Mouse (Mus musculus): ENCODE measurements at regions not wholly inside any gene's neighbourhood (a gene's known extent, or its start where the extent isn't known, plus 50 kb on each side); places are given as distances from the start of the nearest gene placed in this dataset.

DNA sequence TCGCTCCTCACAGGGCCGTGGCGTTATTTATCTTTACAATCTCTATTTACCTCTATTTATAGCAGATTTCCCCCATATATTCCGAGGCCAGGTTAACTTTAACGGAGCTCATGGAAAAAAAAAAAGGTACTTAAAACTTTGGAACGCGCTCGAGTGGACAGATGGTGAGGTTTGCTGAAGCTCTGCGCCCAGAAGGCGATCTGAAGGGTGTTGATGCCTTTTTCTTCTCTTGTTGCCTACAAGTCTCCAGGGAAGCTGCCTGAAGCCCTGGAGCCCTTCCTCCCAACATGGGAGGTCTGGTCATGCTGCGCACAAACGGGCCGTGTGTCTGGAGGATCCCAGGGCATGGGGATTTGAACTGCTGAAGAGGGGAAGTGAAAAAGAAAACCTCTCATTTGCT is 130.9 kb downstream of the Gm26897 start:
- TF ChIP-seq CTCF (IDR thresholded peaks at IDR 0.05; ENCODE audit: low read depth) (no peak), EP300 (optimal IDR thresholded peaks at IDR 0.05) (no peak)

All from stomach, postnatal 0 days (tissue).